Mouse (Mus musculus) kidney, embryonic 14.5 days (tissue): Measurements from ENCODE around the gene Lgalsl. TPM values are rescaled to one million over a fixed set of nuclear protein-coding genes. Genes with fewer than 3 reads are reported as not detected.

Experiments used
- ATAC-seq: fragments of 200-750 bp; cut with Nextera tagmentation; 2 replicates; pipeline ENCODE4 v1.8.0; 2017; ENCODE audit warnings: moderate number of reproducible peaks, mild to moderate bottlenecking, moderate TSS enrichment, moderate library complexity; ENCODE audit not compliant: low FRiP score, low TSS enrichment
- H3K27ac ChIP-seq: fragments of 300-500 bp; sonication (generic); 2 replicates; pipeline ENCODE4 v1.5.1; 2014; ENCODE audit warnings: low read depth, mild to moderate bottlenecking, low read length, moderate library complexity, mixed read lengths
- H3K27me3 ChIP-seq: fragments of 300-500 bp; sonication (generic); 2 replicates; pipeline ENCODE4 v1.6.1; 2014; ENCODE audit warnings: mild to moderate bottlenecking, low read length; ENCODE audit not compliant: control insufficient read depth, insufficient read depth
- H3K36me3 ChIP-seq: fragments of 300-500 bp; sonication (generic); 2 replicates; pipeline ENCODE4 v1.6.1; 2014; ENCODE audit warnings: low read length, mixed read lengths; ENCODE audit not compliant: control insufficient read depth, insufficient read depth
- H3K4me1 ChIP-seq: fragments of 300-500 bp; sonication (generic); 2 replicates; pipeline ENCODE4 v1.6.1; 2014; ENCODE audit warnings: low read length, mixed read lengths; ENCODE audit not compliant: control insufficient read depth, insufficient read depth
- H3K4me2 ChIP-seq: fragments of 300-500 bp; sonication (generic); replicated peaks from 2 replicates; pipeline ENCODE4 v1.6.1; 2014; ENCODE audit warnings: low read depth, mild to moderate bottlenecking, low read length
- H3K4me3 ChIP-seq: fragments of 300-500 bp; sonication (generic); 2 replicates; pipeline ENCODE4 v1.5.1; 2014; ENCODE audit warnings: mild to moderate bottlenecking, low read length
- H3K9ac ChIP-seq: fragments of 300-500 bp; sonication (generic); 2 replicates; pipeline ENCODE4 v1.6.1; 2014; ENCODE audit warnings: low read depth, mild to moderate bottlenecking, low read length, moderate library complexity
- H3K9me3 ChIP-seq: fragments of 300-500 bp; sonication (generic); 2 replicates; pipeline ENCODE4 v1.6.1; 2016; ENCODE audit warnings: low read length; ENCODE audit not compliant: control insufficient read depth
- WGBS: fragments of 180-500 bp; shearing (Covaris S2); extraction: QIAGEN DNeasy Blood & Tissue Kit; methylation state at CpG from one replicate; pipeline ENCODE4 v1.1.7; 2014; 5-methylcytosine and 5-hydroxymethylcytosine counted together
- polyA plus RNA-seq: library from polyadenylated mRNA; unstranded; fragments of >200 nt; fragmentation: Nextera tagmentation; extraction: Ambion mirVana; gene quantifications from 2 replicates; pipeline ENCODE4 v1.2.1, GENCODE M21; 2014

Lgalsl gene
- polyA plus RNA-seq, 1 experiment from 2014 or later, result 30.6 TPM

DNA sequence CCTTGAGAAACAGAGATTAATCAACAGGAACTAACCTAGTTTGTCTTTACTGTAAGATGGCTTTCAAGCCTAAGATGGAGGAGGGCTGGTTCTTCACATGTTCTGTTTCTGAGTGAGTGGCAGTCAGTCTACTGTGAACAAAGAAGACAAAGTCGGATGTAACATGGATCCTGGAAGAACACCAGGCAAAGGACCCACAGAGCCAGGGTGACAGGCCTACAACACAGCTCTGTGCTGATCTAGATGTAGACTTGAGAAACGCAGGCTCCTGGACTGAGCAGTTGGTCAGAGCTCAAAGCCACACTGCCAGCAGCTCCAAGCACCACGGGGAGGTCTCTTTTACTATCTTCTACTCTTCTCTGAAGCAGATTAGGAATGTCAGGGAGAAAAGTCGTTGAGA lies 37.2 kb downstream of the Lgalsl start:
- ATAC-seq, result no peak
- no peak overlapping the region for H3K4me3 ChIP-seq
- no peak overlapping the region for H3K4me2 ChIP-seq
- H3K9ac ChIP-seq, result no peak overlapping the region
- H3K36me3 ChIP-seq, result no peaks in the 10 kb centered on the region
- peaks cover 2% of the 10 kb centered on the region; the same call in 1 of the 2 replicates for H3K9me3 ChIP-seq
- no peaks in the 10 kb centered on the region for H3K27me3 ChIP-seq
- H3K27ac ChIP-seq, result no peak overlapping the region
- 60% methylated on average over 4 of the region's 4 CpGs for WGBS
- H3K4me1 ChIP-seq, result 0 out of 2 replicates have a peak, but pooled peaks cover 2% of the 10 kb centered on the region

DNA sequence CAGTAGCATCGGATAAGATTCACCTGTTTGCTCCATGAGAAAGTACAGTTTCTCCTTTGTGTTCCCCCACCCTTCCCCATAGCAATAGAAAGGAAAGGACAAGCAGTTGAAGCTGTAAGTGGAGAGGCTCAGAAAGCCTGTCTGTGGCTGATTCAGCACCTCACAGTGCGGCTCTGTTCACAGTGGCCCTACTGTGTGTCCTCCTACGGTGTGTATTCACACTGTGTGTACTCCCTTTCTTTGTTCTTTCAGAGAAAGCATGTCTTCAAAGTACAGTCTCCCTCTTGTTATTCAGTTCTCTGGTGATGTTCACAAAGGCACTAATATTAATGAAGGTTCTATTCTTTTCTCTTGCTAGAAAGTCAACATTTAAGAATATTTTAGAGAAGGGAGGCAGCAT lies 38.2 kb downstream of the Lgalsl start:
- Histone ChIP-seq H3K4me3 (no peak overlapping the region), H3K9me3 (no peaks in the 10 kb centered on the region), H3K27me3 (no peaks in the 10 kb centered on the region), H3K36me3 (no peaks in the 10 kb centered on the region), H3K4me1 (0 out of 2 replicates have a peak, but pooled peaks cover 2% of the 10 kb centered on the region), H3K4me2 (no peak overlapping the region), H3K27ac (no peak overlapping the region), H3K9ac (no peak overlapping the region)
- no peak for ATAC-seq
- WGBS, result 92% methylated on average over 3 of the region's 3 CpGs

GRCm38 (mm10) chr11:20791334-20791733 lies 39.5 kb downstream of the Lgalsl start:
- 0 out of 2 replicates have a peak, but pooled peaks cover 2% of the 10 kb centered on the region for H3K4me1 ChIP-seq
- no peak overlapping the region for H3K4me2 ChIP-seq
- H3K9me3 ChIP-seq, result no peaks in the 10 kb centered on the region
- 64% methylated on average over 2 of the region's 2 CpGs for WGBS
- no peak overlapping the region for H3K4me3 ChIP-seq
- ATAC-seq, result no peak
- H3K36me3 ChIP-seq, result no peaks in the 10 kb centered on the region
- H3K27ac ChIP-seq, result no peak overlapping the region
- H3K27me3 ChIP-seq, result no peaks in the 10 kb centered on the region
- H3K9ac ChIP-seq, result no peak overlapping the region

DNA sequence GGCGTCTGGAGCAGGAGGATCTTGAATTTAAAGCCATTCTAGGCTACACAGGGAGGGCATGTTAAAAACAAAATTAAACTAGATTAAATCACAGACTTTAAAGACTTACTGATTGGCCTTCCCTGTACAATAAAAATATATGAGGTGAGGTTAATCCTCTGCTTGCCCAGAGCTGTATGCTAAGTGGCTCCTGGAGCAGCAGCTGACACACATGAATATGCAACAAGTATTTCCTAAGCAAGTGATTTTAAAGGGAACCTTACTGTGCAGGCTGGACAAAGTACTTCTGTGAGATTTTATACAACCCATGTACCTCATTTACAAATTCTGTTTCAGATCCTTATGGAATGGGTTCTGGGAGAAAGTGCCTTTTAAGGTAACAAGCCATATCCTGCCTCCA lies 41.8 kb downstream of the Lgalsl start:
- H3K9ac ChIP-seq, result no peak overlapping the region
- H3K27ac ChIP-seq, result no peak overlapping the region
- no peaks in the 10 kb centered on the region for H3K4me1 ChIP-seq
- H3K9me3 ChIP-seq, result peaks cover 4% of the 10 kb centered on the region; the same call in 1 of the 2 replicates
- H3K36me3 ChIP-seq, result no peaks in the 10 kb centered on the region
- ATAC-seq, result no peak
- H3K4me2 ChIP-seq, result no peak overlapping the region
- WGBS, result 55% methylated on average over 1 of the region's 1 CpGs
- no peaks in the 10 kb centered on the region for H3K27me3 ChIP-seq
- no peak overlapping the region for H3K4me3 ChIP-seq

GRCm38 (mm10) chr11:20788070-20788469 lies 42.8 kb downstream of the Lgalsl start:
- ATAC-seq, result no peak
- Histone ChIP-seq H3K9ac (no peak overlapping the region), H3K4me1 (no peaks in the 10 kb centered on the region), H3K9me3 (peaks cover 4% of the 10 kb centered on the region; the same call in 1 of the 2 replicates), H3K4me2 (no peak overlapping the region), H3K4me3 (no peak overlapping the region), H3K36me3 (no peaks in the 10 kb centered on the region), H3K27me3 (no peaks in the 10 kb centered on the region), H3K27ac (no peak overlapping the region)
- WGBS, result 74% methylated on average over 3 of the region's 3 CpGs

GRCm38 (mm10) chr11:20786191-20786590 lies 44.7 kb downstream of the Lgalsl start:
- H3K4me3 ChIP-seq, result no peak overlapping the region
- no peak for ATAC-seq
- H3K27ac ChIP-seq, result no peak overlapping the region
- H3K36me3 ChIP-seq, result no peaks in the 10 kb centered on the region
- WGBS, result 64% methylated on average over 2 of the region's 2 CpGs
- H3K27me3 ChIP-seq, result no peaks in the 10 kb centered on the region
- no peak overlapping the region for H3K9ac ChIP-seq
- no peak overlapping the region for H3K4me2 ChIP-seq
- H3K4me1 ChIP-seq, result no peaks in the 10 kb centered on the region
- peaks cover 4% of the 10 kb centered on the region; the same call in 1 of the 2 replicates for H3K9me3 ChIP-seq

DNA sequence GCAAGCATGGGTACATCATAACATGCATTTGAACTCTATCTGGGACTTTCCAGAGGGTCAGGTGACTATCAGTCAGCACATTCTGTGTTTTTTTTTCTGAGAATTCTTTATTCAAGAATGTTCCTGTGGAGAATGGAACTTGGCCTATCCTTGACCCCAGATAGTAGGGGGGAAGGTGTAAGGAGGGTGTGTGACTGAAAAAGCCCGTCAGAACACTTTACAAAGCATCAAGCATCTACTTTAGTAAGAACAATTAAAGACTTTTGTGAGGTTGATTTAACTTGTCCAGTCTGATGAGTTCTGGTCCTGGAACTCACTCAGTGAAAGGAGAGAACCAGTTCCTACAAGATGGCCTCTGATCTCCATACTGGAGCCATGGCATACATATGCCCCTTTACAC lies 45.7 kb downstream of the Lgalsl start:
- H3K4me1 ChIP-seq, result no peaks in the 10 kb centered on the region
- no peak overlapping the region for H3K4me2 ChIP-seq
- 89% methylated on average over 1 of the region's 1 CpGs for WGBS
- H3K36me3 ChIP-seq, result no peaks in the 10 kb centered on the region
- no peak overlapping the region for H3K9ac ChIP-seq
- H3K27me3 ChIP-seq, result no peaks in the 10 kb centered on the region
- peaks cover 4% of the 10 kb centered on the region; the same call in 1 of the 2 replicates for H3K9me3 ChIP-seq
- no peak overlapping the region for H3K4me3 ChIP-seq
- H3K27ac ChIP-seq, result no peak overlapping the region
- no peak for ATAC-seq

GRCm38 (mm10) chr11:20784776-20785175 lies 46.1 kb downstream of the Lgalsl start:
- Histone ChIP-seq H3K9me3 (peaks cover 4% of the 10 kb centered on the region; the same call in 1 of the 2 replicates), H3K27me3 (no peaks in the 10 kb centered on the region), H3K9ac (no peak overlapping the region), H3K4me1 (no peaks in the 10 kb centered on the region), H3K36me3 (no peaks in the 10 kb centered on the region), H3K4me2 (no peak overlapping the region), H3K4me3 (no peak overlapping the region), H3K27ac (no peak overlapping the region)
- ATAC-seq, result no peak
- WGBS, result 86% methylated on average over 6 of the region's 6 CpGs

DNA sequence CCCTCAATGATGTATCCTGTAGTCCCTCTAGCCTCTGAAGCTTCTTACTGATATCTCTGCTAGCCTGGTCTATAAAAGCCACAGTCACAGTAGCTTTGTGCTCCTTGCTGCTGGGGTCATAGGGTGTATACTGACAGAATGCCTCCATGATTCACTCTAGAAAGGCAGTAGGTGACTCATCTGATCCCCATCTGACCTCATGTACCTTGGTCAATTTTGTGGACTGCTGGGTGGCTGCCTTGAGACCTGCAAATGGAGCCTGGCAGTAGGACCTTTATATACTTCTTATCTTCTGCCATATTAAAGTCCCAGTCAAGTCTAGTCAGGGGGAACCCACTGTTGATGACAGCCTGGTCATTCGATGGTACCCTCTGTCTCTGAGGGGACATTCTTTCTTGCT lies 47.4 kb downstream of the Lgalsl start:
- Histone ChIP-seq H3K4me1 (no peaks in the 10 kb centered on the region), H3K4me2 (no peak overlapping the region), H3K27me3 (no peaks in the 10 kb centered on the region), H3K4me3 (no peak overlapping the region), H3K36me3 (no peaks in the 10 kb centered on the region), H3K9ac (no peak overlapping the region), H3K9me3 (peaks cover 4% of the 10 kb centered on the region; the same call in 1 of the 2 replicates), H3K27ac (no peak overlapping the region)
- no peak for ATAC-seq
- 97% methylated on average over 1 of the region's 1 CpGs for WGBS
